Mouse (Mus musculus): ENCODE measurements around the gene Med24. TPM values are rescaled to one million over a fixed set of nuclear protein-coding genes. Genes with fewer than 3 reads are reported as not detected.

Med24 gene
- polyA plus RNA-seq, 1 experiment: 18.4 TPM

DNA sequence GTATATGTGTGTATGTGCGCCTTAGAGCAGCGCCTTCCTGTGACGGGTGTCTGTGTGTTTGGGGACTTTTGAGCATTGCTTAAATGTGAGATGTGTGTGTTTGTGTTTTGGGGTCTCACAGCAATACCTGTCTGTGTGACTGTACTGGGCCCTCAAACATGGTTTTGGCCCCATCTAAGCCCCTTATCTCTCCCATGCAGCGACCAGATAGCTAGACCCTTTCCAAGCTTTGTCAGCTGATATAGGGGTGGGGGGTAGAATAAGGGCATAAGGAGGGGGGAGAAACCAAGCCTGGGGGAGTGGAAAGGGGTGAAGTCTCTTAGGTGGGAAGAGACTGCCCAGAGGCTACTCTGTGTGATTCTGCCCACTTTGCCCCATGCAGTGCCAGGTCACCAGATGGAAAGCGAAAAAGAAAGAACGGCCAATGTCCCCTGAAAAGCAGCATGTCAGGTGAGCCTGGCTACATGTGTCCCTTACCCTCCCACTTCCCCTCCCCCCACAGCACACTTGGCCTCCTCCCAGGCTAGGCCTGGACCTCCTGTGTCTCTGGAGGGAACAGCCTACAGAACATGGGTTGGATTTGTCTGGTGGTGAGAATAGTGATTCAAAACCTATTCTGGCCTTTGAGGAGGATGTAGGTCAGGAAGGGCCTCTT is 26.6 kb upstream of the Med24 start:
- H3K4me3 ChIP-seq (ENCODE audit: insufficient read depth, low read depth, low read length): no peak overlapping the region
- peaks cover 26% of the 10 kb centered on the region for H3K4me1 ChIP-seq (ENCODE audit: control insufficient read depth, insufficient read depth, insufficient read length, low read length)
- peak overlapping the region; percentile 49 for H3K27ac ChIP-seq (replicated peaks; ENCODE audit: low read depth, low read length)

DNA sequence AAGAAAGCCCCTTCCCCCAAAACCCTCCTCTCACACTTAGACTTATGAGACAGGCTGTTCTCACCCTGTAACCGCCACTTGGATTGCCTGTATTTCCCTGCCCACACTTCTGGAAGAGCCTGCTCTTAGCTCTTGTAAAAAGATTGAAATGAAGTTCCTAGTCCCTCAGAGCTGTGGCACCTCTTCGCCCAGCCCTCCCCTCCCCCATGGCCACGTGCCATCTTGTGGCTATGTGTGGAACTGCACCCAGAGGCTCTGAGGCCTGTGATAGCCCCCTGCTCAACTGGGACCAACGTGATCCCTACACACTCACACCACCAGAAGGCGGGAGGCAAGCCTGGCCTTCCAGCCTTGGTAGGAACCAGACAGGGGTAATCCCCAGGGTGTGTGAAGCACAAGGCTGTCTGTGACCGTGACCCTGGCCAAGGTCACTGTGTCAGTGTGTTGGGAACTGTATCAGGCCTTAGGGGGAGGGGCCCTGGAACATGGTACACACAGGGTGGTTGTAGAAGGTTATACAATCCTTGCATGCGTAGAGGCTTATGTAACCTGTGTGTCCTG is 25.5 kb upstream of the Med24 start:
- H3K4me3 ChIP-seq (ENCODE audit: insufficient read depth, low read depth, low read length): no peak overlapping the region
- peak overlapping the region; percentile 74 for H3K27ac ChIP-seq (replicated peaks; ENCODE audit: low read depth, low read length)
- H3K4me1 ChIP-seq (ENCODE audit: control insufficient read depth, insufficient read depth, insufficient read length, low read length): peaks cover 36% of the 10 kb centered on the region

DNA sequence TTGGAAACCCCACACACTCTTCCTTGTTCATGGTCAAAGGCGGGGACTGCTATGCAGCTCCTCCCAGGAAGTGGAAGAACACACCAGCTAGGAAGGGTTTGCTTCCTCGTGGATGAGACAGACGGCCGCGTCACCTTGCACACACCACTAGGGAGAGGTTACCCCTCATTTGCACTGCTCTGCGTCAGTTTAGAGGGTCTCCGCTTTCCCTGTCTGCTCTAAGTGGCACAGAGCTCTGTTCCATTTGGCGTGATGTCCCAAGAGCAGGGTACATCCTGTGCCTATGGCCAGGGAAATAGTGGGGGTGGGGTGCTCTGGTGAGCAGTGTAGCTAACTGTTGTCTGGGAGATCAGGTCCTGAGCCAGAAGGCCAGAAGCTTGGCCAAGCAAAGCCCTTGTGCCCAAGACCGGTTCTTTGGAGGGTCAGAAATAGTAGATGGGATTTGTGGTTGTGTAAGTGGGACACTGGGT is 25.0 kb upstream of the Med24 start:
- H3K27ac ChIP-seq (replicated peaks; ENCODE audit: low read depth, low read length): peak overlapping the region; percentile 74
- peaks cover 40% of the 10 kb centered on the region for H3K4me1 ChIP-seq (ENCODE audit: control insufficient read depth, insufficient read depth, insufficient read length, low read length)
- no peak overlapping the region for H3K4me3 ChIP-seq (ENCODE audit: insufficient read depth, low read depth, low read length)

DNA sequence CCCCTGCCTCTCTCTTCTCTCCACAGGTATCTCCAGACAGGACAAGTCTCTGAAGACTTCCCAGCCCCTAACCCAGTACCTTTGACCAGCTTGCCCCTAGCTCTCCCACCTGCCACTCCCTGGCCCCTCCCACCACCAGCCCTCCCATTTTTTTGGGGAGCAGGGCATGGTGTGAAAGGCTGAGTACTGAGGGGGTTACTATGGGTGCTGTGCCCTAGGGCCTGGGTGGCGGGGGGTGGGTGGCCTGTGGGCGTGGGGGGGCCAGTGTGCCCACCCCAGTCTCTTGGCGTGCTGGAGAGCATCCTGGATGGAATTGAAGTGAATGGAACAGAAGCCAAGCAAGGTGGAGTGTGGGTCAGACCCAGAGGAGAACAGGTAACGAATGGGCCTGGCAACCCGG is 24.0 kb upstream of the Med24 start:
- Histone ChIP-seq H3K27ac (replicated peaks; ENCODE audit: low read depth, low read length) (peak overlapping the region; percentile 74), H3K4me3 (ENCODE audit: insufficient read depth, low read depth, low read length) (no peak overlapping the region), H3K4me1 (ENCODE audit: control insufficient read depth, insufficient read depth, insufficient read length, low read length) (peaks cover 49% of the 10 kb centered on the region)

DNA sequence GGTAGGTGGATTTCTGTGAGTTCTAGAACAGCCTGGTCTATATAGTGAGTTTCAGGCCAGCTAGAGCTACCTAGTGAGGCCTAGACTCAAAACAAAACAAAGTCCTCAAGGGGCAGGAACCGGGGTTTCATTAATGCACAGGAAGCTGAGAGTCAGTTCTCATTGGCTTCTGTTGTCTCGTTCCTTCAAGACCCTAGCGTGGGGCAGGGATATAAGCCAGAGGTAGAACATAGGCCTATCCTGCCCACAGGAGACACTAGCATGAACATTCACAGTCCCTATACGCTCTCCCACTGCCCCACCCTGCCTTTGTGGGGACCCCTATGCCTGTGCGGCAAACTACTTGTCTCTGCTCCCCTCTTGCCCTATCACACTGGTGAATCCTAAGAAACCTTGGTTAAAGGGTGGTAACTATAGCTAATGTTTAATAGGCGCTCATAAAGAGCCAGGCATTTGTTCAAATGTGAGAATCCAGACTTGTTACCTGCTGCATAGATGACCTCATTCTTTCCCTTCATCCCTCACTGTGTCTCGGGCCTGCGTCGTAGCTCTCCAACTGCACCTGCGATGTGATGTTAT is 23.4 kb upstream of the Med24 start:
- peak overlapping the region; percentile 46; the same call in 1 of the 2 replicates for H3K27ac ChIP-seq (replicated peaks; ENCODE audit: low read depth, low read length)
- peaks cover 55% of the 10 kb centered on the region for H3K4me1 ChIP-seq (ENCODE audit: control insufficient read depth, insufficient read depth, insufficient read length, low read length)
- no peak overlapping the region for H3K4me3 ChIP-seq (ENCODE audit: insufficient read depth, low read depth, low read length)

DNA sequence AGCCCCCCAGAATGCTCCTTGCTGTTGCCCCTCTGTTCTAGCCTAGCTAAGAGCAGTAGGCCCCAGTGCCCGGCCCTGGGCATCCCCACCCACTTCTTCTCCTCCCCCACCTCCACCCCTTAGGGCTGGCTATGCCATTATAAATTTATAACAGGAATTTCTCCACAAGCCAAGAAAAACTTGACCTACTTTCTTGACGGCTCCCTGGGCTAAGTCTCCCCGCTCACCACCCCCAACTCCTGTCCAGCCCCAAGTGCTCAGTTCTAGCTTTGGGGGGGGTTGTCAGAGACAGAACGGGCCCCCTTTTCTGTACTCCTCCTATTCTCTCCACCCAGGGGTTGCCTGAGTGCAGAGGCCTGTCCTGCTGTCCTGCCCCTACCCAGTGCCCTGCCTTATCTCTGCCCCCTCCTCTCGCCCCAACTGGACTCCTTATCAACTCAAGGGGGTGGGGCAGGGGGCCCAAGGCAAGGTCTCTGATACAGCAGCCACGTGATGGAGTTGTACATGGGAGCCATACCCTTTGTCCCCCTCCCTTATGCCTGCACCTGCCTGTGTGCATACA is 22.1 kb upstream of the Med24 start:
- Histone ChIP-seq H3K27ac (replicated peaks; ENCODE audit: low read depth, low read length) (peak overlapping the region; percentile 34; the same call in 1 of the 2 replicates), H3K4me1 (ENCODE audit: control insufficient read depth, insufficient read depth, insufficient read length, low read length) (peaks cover 66% of the 10 kb centered on the region), H3K4me3 (ENCODE audit: insufficient read depth, low read depth, low read length) (no peak overlapping the region)

DNA sequence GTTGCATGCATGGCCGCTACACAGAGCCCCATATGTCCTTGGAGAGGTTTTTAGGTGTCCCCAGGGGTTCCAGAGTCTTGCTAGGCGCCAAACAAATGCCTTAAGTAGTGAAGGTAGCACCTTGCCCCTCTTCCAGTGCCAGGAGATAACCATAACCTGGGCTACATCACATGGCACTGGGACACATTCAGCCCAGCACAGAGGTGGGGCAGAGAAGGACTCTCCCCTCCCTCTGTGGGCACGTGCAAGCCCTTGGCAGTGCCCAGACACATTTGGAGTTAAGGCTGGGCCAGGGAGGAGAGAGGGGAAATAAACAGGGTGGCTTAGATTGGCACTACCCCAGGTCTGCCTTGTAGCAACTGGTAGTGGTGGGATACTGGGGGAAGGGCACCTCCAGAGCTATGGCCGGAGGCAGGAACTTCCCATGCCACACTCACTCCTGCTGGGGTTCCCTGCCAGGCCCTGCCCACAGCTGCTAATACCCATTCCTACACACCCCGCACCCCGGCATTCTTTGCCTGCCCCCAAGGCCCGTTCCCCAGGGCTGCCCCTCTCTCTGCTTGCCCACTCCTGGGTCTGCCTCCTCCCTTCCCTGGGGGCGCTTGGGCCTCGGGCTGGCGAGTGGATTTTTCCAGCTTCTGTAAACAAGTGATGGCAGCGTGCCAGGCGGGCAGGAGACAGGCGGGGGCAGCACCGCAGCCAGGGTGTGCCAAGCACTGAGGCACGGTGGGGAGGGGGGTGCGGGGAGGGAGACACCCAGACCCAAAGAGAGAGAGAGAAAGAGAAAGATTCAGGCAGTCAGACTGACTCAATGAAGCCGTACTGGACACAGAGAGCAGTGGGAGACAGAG is 21.3 kb upstream of the Med24 start:
- H3K4me3 ChIP-seq (ENCODE audit: insufficient read depth, low read depth, low read length): peak overlapping the region; percentile 8
- H3K27ac ChIP-seq (replicated peaks; ENCODE audit: low read depth, low read length): peak overlapping the region; percentile 34; the same call in 1 of the 2 replicates

DNA sequence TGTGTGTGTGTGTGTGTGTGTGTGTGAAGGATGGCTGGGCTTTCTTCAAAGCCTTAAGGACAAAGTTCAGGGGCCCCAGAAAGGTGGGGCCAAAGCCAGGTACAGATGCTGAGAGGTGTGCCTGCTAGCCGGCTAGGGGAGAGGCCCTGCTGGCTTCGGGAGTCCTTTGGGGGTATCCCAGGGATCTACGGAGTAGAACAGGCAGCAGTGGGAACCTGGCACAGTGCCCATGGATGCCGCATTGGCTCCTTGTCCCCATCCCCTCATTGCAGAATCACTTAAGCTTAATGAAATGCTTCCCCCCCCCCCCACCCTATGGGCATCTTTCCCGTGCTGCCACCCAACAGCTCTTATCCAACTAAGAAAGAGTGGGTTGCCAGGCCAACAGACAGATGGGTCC is 20.5 kb upstream of the Med24 start:
- H3K27ac ChIP-seq (replicated peaks; ENCODE audit: low read depth, low read length): peak overlapping the region; percentile 34; the same call in 1 of the 2 replicates
- no peak overlapping the region for H3K4me3 ChIP-seq (ENCODE audit: insufficient read depth, low read depth, low read length)
- peaks cover 79% of the 10 kb centered on the region for H3K4me1 ChIP-seq (ENCODE audit: control insufficient read depth, insufficient read depth, insufficient read length, low read length)

More for the DNA sequence above, 21.3 kb upstream of the Med24 start:
- peaks cover 74% of the 10 kb centered on the region for H3K4me1 ChIP-seq (ENCODE audit: control insufficient read depth, insufficient read depth, insufficient read length, low read length)

DNA sequence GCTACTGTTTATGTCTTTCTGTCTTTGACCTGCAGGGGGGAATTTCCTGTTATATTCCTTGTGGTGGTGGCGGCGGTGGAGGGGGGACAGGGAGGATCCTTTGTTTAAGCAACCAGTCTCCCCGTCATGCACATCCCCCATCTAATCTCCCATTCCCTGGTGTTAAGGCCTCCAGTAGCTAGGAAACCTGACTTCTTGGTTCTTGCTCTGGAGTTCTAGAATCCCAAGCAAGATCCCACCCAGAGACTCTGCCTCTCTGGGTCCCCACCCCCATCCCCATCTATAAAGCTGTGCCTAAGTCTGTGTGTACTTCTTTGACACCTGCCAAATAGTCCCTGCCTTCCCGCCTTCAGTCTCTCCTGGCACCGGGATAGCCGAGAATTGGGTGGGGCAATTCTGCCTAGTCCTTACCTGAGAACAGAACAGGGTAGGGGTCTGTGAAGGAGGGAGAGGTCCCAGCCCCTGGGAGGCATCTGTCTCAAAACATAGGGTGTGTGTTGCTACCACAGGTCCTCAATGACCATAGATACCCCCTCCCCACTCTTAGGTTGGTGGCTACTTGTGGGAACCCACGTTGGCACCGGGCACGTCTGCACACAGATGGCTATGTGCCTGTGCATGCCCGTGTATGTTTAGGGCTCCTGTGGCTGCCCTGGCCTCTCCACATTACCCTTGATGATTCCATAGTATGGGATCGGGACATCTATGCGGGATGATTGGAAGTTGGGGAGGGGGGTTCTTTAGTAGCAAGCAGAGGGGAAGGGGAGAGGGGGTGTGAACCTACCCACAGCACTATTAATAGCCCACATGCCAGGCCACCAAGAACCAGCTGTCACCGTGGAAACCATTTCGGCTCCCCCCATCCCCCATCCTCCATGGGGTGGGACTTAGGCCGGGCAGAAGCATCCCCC is 19.5 kb upstream of the Med24 start:
- no peak overlapping the region for H3K4me3 ChIP-seq (ENCODE audit: insufficient read depth, low read depth, low read length)
- H3K27ac ChIP-seq (replicated peaks; ENCODE audit: low read depth, low read length): 0 out of 2 replicates have a peak overlapping the region, but pooled peaks have one; percentile 17
- peaks cover 79% of the 10 kb centered on the region for H3K4me1 ChIP-seq (ENCODE audit: control insufficient read depth, insufficient read depth, insufficient read length, low read length)

DNA sequence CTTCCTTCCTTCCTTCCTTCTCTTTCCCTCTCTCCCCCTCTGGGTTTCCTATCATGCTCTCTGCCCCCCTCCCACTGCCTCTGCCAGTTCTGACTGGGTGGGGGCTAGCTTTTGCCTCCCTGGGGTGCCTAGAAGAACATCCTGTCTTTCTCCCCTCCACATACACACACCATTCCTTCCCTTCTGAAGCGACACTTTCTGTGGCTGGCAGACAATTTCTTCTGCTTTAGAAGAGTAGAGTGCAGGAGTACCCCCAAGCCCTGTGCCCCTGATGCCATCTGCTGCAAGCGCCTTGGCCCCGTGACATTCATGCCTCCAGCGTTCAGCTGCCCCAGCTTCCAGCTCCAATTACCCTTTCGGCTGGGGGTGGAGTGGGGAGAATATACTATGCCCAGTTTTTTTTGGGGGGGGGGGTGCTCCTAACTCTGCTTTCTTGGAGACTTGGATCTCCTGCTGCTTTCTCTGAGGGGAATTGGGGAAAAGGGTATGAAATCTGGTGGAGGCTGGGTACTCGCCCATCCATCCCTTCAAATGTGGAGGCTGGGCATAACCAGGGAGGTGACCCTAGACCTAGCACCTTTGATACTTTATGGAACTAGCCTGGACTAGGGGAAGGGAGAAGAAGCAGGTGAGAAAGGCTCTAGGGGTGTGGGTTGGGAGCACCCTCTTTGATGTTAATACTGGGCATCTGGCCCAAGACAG is 18.7 kb upstream of the Med24 start:
- peak overlapping the region; percentile 63 for H3K27ac ChIP-seq (replicated peaks; ENCODE audit: low read depth, low read length)
- H3K4me3 ChIP-seq (ENCODE audit: insufficient read depth, low read depth, low read length): peak overlapping the region; percentile 29
- peaks cover 76% of the 10 kb centered on the region for H3K4me1 ChIP-seq (ENCODE audit: control insufficient read depth, insufficient read depth, insufficient read length, low read length)

DNA sequence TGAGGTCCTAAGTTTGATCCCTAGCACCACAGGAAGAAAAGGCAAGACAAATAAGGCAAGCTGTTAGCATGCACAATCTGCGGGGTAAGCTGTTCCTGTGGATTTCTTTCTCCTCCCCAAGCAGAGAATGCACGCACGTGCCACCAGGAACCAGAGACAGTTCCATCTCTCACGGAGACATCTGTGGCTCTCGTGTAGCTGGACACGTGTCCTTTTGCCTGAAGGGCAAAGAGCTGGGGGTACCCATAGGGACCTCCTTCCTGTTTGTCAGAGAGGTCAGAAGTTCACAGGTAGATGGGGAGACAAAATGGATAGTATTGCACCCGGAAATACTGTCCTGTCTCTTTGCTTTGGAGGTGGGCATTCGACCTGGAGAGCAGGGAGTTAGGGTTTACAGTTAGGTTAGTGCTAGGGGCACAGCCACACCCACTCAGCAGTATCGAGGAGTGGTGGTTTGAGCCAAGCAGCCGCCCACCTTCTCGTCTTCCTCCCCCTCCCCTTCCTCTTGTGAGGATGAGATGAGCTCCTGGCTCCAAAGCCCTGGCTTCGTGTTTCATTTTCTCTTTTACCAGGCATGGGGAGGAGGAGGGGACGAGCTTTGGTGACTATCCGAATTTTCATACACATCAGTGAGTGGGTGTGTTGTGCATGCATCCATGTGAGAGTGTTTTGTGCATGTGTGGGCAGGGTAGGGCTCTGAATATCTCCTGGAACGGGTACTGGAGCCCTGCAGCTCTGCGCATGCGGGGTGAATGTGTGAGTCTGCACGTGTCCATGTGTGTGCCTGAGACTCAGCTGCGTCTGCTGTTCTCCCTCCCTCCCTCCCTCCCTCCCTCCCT is 17.8 kb upstream of the Med24 start:
- Histone ChIP-seq H3K27ac (replicated peaks; ENCODE audit: low read depth, low read length) (peak overlapping the region; percentile 62), H3K4me3 (ENCODE audit: insufficient read depth, low read depth, low read length) (peak overlapping the region; percentile 40), H3K4me1 (ENCODE audit: control insufficient read depth, insufficient read depth, insufficient read length, low read length) (peaks cover 68% of the 10 kb centered on the region)

DNA sequence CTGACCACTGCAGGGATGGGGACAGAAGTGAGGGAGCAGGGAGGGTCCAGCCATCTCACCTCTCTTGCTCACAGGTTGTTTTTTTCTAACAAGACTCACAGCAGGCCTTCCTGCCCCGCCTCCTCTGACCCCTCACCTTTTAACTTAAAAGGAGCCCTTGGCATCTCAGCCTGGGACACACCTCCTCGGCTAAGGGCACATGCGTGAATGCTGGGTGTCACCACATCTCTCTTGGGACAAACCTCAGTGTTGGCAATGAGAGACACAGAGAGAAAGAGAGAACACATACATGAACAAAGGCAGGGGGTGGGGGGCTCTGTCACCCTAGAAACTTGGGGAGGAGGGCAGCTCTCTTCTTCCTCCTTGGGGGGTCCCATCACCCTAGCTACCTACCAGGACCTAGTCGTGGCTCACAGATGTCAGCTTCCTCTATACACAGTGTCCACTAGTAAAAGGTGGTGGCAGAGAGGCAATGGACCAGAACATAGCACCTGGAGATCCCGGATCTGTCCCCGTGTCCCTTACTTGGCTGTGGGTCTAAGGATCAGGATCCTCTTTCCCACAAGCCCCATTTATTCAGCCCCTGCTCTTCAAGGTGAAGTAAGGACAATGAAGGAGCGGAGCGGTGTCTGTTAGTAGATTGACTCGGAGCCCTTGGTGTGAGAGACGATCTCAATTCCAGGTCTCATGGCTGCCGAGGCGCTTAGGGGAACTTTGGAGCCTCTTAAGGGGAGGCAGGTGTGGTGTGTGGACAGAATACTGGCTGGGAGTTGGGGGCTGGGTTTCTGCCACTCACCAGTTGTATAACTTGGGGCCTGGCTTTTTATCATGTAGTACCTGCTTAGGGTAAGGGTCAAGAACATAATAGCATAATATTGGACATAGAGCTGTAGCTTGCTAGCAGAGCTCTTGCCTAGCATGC is 17.0 kb upstream of the Med24 start:
- Histone ChIP-seq H3K4me1 (ENCODE audit: control insufficient read depth, insufficient read depth, insufficient read length, low read length) (peaks cover 63% of the 10 kb centered on the region), H3K4me3 (ENCODE audit: insufficient read depth, low read depth, low read length) (peak overlapping the region; percentile 40; the same call in 1 of the 2 replicates), H3K27ac (replicated peaks; ENCODE audit: low read depth, low read length) (peak overlapping the region; percentile 62)

Data from brown adipose tissue, adult 24 weeks (tissue).